Mouse (Mus musculus) kidney, postnatal 4 days (tissue): ENCODE measurements around the gene Prf1.
A peak's percentile ranks its signal among the peaks of the same experiment; 100 is the strongest.

Experiments
- DNase-seq, 2 experiments: peaks; one replicate each; pipeline ENCODE4 v3.0.0; 2021; ENCODE audit warnings: mixed read lengths in 2 of 2

Prf1 gene

DNA sequence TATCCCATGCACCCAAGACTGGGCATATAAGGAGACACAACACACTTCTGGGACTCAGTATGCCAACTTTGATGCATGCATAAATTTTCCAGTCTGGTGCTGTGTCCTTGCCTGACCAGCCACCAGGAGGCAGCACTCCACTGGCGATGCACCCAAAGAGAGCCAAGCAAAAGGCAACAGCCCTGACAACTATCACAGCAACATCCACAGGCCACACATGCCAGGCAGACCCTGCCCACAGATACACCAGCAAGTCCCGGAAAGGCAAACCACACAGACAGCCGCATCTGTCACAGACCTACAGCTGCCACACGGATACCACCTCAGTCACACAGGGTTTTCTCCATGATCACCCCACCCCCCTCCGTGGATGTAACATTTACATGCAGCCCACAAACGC is 43.9 kb downstream of the Prf1 start:
- DNase-seq, result peak; percentile 89

GRCm38 (mm10) chr10:61342750-61343149 is 45.1 kb downstream of the Prf1 start:
- DNase-seq, result no peak

GRCm38 (mm10) chr10:61343950-61344349 is 46.3 kb downstream of the Prf1 start:
- peak; percentile 86 to 87 for DNase-seq

- no peak for DNase-seq
Observed at GRCm38 (mm10) chr10:61345179-61345578, 47.5 kb downstream of the Prf1 start.

DNA sequence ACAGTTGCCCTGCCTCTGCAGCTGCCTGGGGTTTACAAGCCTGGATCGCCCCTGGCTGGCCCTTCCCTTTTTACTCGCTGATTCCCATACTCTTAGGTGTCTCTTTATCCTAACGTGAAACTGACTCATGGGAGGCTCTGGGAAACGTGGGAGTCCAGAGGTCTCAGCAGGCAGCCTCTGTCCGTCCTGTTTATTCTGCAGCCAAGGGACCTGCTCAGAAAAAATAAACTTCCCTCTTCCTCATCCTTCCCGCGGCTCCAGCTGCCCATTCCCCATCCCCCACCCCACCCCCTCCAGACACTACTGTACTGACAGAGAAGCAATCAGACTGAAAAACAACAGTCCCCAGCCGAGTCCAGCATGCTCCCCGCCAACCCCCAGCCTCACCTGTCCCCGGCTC is 48.7 kb downstream of the Prf1 start:
- no peak for DNase-seq

GRCm38 (mm10) chr10:61351216-61351615 is 53.6 kb downstream of the Prf1 start:
- DNase-seq, result no peak
